Comparison of ENCODE assay signal across 12 mouse cellular contexts in genomic region chr15:80259406-80260045, GRCm38 (mm10). TPM values are rescaled to one million over a fixed set of nuclear protein-coding genes. Genes with fewer than 3 reads are reported as not detected.
DNase-seq lines count a peak whose midpoint lies in the region; ATAC-seq and TF ChIP-seq lines count a peak whose summit lies in the region.
"Had no signal": no experiment of that assay in that cellular context is flagged by ENCODE, and none has a peak within 500 bp of the region (broad histone marks: within the 10 kb centered on the region; RNA-seq: fewer than 3 reads in every experiment).

No protein-coding gene starts in this region.

- H3K36me3 ChIP-seq in hindbrain, embryonic 16.5 days (ENCODE audit: control insufficient read depth, insufficient read depth, low read length): peaks cover 23% of the 10 kb centered on the region
- H3K36me3 ChIP-seq in hindbrain, embryonic 14.5 days (replicated peaks; ENCODE audit: control insufficient read depth, insufficient read depth): peaks cover 41% of the 10 kb centered on the region
- peaks cover 27% of the 10 kb centered on the region for H3K36me3 ChIP-seq in ES-Bruce4 (ENCODE audit: control insufficient read depth, insufficient read depth, low read length, poor library complexity, severe bottlenecking)
- H3K36me3 ChIP-seq in liver, embryonic 16.5 days (ENCODE audit: control insufficient read depth, insufficient read depth): peaks cover 28% of the 10 kb centered on the region

- H3K9me3 ChIP-seq in hindbrain, embryonic 16.5 days (ENCODE audit: control insufficient read depth, low read length): no peaks in the 10 kb centered on the region
- H3K9me3 ChIP-seq in hindbrain, embryonic 14.5 days (ENCODE audit: control insufficient read depth, low read length): no peaks in the 10 kb centered on the region
- H3K9me3 ChIP-seq in ES-Bruce4 (replicated peaks; ENCODE audit: control insufficient read depth, insufficient read depth, low read length, poor library complexity, severe bottlenecking): no peaks in the 10 kb centered on the region
- no peaks in the 10 kb centered on the region for H3K9me3 ChIP-seq in liver, embryonic 16.5 days (replicated peaks; ENCODE audit: control insufficient read depth, low read length)

- H3K4me2 ChIP-seq in hindbrain, embryonic 16.5 days (ENCODE audit: low read length): no peak overlapping the region
- no peak overlapping the region for H3K4me2 ChIP-seq in hindbrain, embryonic 14.5 days (replicated peaks)
- 0 out of 2 replicates have a peak overlapping the region, but pooled peaks have one; percentile 97 for H3K4me2 ChIP-seq in liver, embryonic 16.5 days (ENCODE audit: low read depth, low read length)

- H3K27me3 ChIP-seq in hindbrain, embryonic 16.5 days (replicated peaks; ENCODE audit: control insufficient read depth, insufficient read depth, low read length): no peaks in the 10 kb centered on the region
- no peaks in the 10 kb centered on the region for H3K27me3 ChIP-seq in hindbrain, embryonic 14.5 days (ENCODE audit: control insufficient read depth, insufficient read depth, low read length)
- H3K27me3 ChIP-seq in ES-Bruce4 (ENCODE audit: control insufficient read depth, insufficient read depth, low read length, poor library complexity, severe bottlenecking): no peaks in the 10 kb centered on the region
- no peaks in the 10 kb centered on the region for H3K27me3 ChIP-seq in liver, embryonic 16.5 days (ENCODE audit: control insufficient read depth, insufficient read depth, low read depth, low read length)

- WGBS in hindbrain, embryonic 16.5 days: 65% methylated on average over 8 of the region's 8 CpGs
- WGBS in hindbrain, embryonic 14.5 days: 70% methylated on average over 8 of the region's 8 CpGs
- 78% methylated on average over 8 of the region's 8 CpGs for WGBS in liver, embryonic 16.5 days (ENCODE audit: insufficient replicate concordance)

- H3K4me3 ChIP-seq in hindbrain, embryonic 16.5 days (ENCODE audit: low read length): no peak overlapping the region
- H3K4me3 ChIP-seq in hindbrain, embryonic 14.5 days (replicated peaks; ENCODE audit: low read length): no peak overlapping the region
- no peak overlapping the region for H3K4me3 ChIP-seq in ES-Bruce4 (ENCODE audit: low read depth, low read length)
- H3K4me3 ChIP-seq in liver, embryonic 16.5 days (ENCODE audit: low read depth, low read length): no peak overlapping the region

- TF ChIP-seq POLR2A in ES-Bruce4 (IDR thresholded peaks at IDR 0.05; ENCODE audit: insufficient read depth, low read length): no peak

- no peak for TF ChIP-seq CTCF in ES-Bruce4 (IDR thresholded peaks at IDR 0.05; ENCODE audit: low read depth, low read length)

- no peak for ATAC-seq in hindbrain, embryonic 16.5 days
- no peak for ATAC-seq in hindbrain, embryonic 14.5 days (ENCODE audit: low FRiP score)
- no peak for ATAC-seq in liver, embryonic 16.5 days (ENCODE audit: low read depth)
- ATAC-seq: forebrain, embryonic 16.5 days had no signal

- no peak overlapping the region for H3K9ac ChIP-seq in hindbrain, embryonic 16.5 days (ENCODE audit: low read depth, low read length)
- H3K9ac ChIP-seq in hindbrain, embryonic 14.5 days: no peak overlapping the region
- no peak overlapping the region for H3K9ac ChIP-seq in ES-Bruce4 (ENCODE audit: low read depth, poor library complexity, severe bottlenecking)
- 0 out of 2 replicates have a peak overlapping the region, but pooled peaks have one; percentile 17 for H3K9ac ChIP-seq in liver, embryonic 16.5 days (ENCODE audit: low read depth, low read length)

- no peak for DNase-seq in hindbrain, embryonic 14.5 days (ENCODE audit: low spot score)
- DNase-seq in adipocyte (ENCODE audit: low spot score): peak; percentile 22
- no peak for DNase-seq in spleen, postnatal 36 days (ENCODE audit: low spot score in 2 of 2)
- DNase-seq in layer of hippocampus, adult 9-11 months: no peak
- DNase-seq: kidney, adult 18-20 months had no signal

- H3K4me1 ChIP-seq in hindbrain, embryonic 16.5 days (ENCODE audit: control insufficient read depth, insufficient read depth, low read depth, low read length): peaks cover 31% of the 10 kb centered on the region
- peaks cover 27% of the 10 kb centered on the region for H3K4me1 ChIP-seq in hindbrain, embryonic 14.5 days (replicated peaks; ENCODE audit: control insufficient read depth, insufficient read depth, low read length)
- no peaks in the 10 kb centered on the region for H3K4me1 ChIP-seq in ES-Bruce4 (ENCODE audit: control insufficient read depth, insufficient read depth, low read length)
- peaks cover 56% of the 10 kb centered on the region for H3K4me1 ChIP-seq in liver, embryonic 16.5 days (ENCODE audit: control insufficient read depth, low read depth, low read length)

- TF ChIP-seq EP300 in ES-Bruce4 (IDR thresholded peaks at IDR 0.05; ENCODE audit: insufficient read depth, low read depth, low read length): no peak

- peak overlapping the region; percentile 10; the same call in 1 of the 2 replicates for H3K27ac ChIP-seq in hindbrain, embryonic 16.5 days (ENCODE audit: low read depth, low read length)
- no peak overlapping the region for H3K27ac ChIP-seq in hindbrain, embryonic 14.5 days
- peak overlapping the region; percentile 91; the same call in 1 of the 2 replicates for H3K27ac ChIP-seq in ES-Bruce4 (ENCODE audit: insufficient read depth, low read length)
- H3K27ac ChIP-seq in liver, embryonic 16.5 days (ENCODE audit: low read length): peak overlapping the region; percentile 99

RNA-seq across cellular contexts. Expression of gene Atf4, which starts 4.5 kb away (rescaled TPM):
- polyA plus RNA-seq in hindbrain, embryonic 16.5 days (2015; fragmentation: Nextera tagmentation; extraction: Ambion mirVana): 116 and 117 TPM in 2 replicates
- polyA plus RNA-seq in hindbrain, embryonic 14.5 days (2014; fragmentation: Nextera tagmentation; extraction: Ambion mirVana): 102 and 115 TPM in 2 replicates
- polyA plus RNA-seq in ES-Bruce4 (2011; ENCODE audit: insufficient read depth, insufficient read length, low read depth, missing spikeins): 193 and 198 TPM in 2 replicates
- 138 and 139 TPM in 2 replicates for polyA plus RNA-seq in liver, embryonic 16.5 days (2015; fragmentation: Nextera tagmentation; extraction: Ambion mirVana)

RNA-seq across cellular contexts. Expression of gene Rps19bp1, which starts 4.6 kb away (rescaled TPM):
- polyA plus RNA-seq in hindbrain, embryonic 16.5 days (2015; fragmentation: Nextera tagmentation; extraction: Ambion mirVana): 70.6 and 70.7 TPM in 2 replicates
- polyA plus RNA-seq in hindbrain, embryonic 14.5 days (2014; fragmentation: Nextera tagmentation; extraction: Ambion mirVana): 75.0 and 83.7 TPM in 2 replicates
- polyA plus RNA-seq in ES-Bruce4 (2011; ENCODE audit: insufficient read depth, insufficient read length, low read depth, missing spikeins): 28.1 and 33.2 TPM in 2 replicates
- polyA plus RNA-seq in liver, embryonic 16.5 days (2015; fragmentation: Nextera tagmentation; extraction: Ambion mirVana): 21.2 and 24.9 TPM in 2 replicates

RNA-seq across cellular contexts. Expression of gene AC140267.1, which starts 23.9 kb away (rescaled TPM):
- 4.9 TPM in 1 of 2 replicates, not detected in the other for polyA plus RNA-seq in hindbrain, embryonic 16.5 days (2015; fragmentation: Nextera tagmentation; extraction: Ambion mirVana)
- not detected in 2 replicates for polyA plus RNA-seq in hindbrain, embryonic 14.5 days (2014; fragmentation: Nextera tagmentation; extraction: Ambion mirVana)
- polyA plus RNA-seq in ES-Bruce4 (2011; ENCODE audit: insufficient read depth, insufficient read length, low read depth, missing spikeins): not detected in 2 replicates
- polyA plus RNA-seq in liver, embryonic 16.5 days (2015; fragmentation: Nextera tagmentation; extraction: Ambion mirVana): not detected in 2 replicates
- polyA plus RNA-seq: forebrain, embryonic 16.5 days; heart, embryonic 11.5 days; small intestine, adult 2 months; thymus, postnatal 0 days had no signal

RNA-seq across cellular contexts. Expression of gene Mief1, which starts 25.7 kb away (rescaled TPM):
- polyA plus RNA-seq in hindbrain, embryonic 16.5 days (2015; fragmentation: Nextera tagmentation; extraction: Ambion mirVana): 29.0 and 38.1 TPM in 2 replicates
- 36.4 and 38.6 TPM in 2 replicates for polyA plus RNA-seq in hindbrain, embryonic 14.5 days (2014; fragmentation: Nextera tagmentation; extraction: Ambion mirVana)
- polyA plus RNA-seq in ES-Bruce4 (2011; ENCODE audit: insufficient read depth, insufficient read length, low read depth, missing spikeins): 35.7 and 38.4 TPM in 2 replicates
- polyA plus RNA-seq in liver, embryonic 16.5 days (2015; fragmentation: Nextera tagmentation; extraction: Ambion mirVana): 14.4 and 16.0 TPM in 2 replicates

RNA-seq across cellular contexts. Expression of gene Cacna1i, which starts 27.5 kb away (rescaled TPM):
- polyA plus RNA-seq in hindbrain, embryonic 16.5 days (2015; fragmentation: Nextera tagmentation; extraction: Ambion mirVana): 0.74 and 0.84 TPM in 2 replicates
- polyA plus RNA-seq in hindbrain, embryonic 14.5 days (2014; fragmentation: Nextera tagmentation; extraction: Ambion mirVana): 0.80 and 0.86 TPM in 2 replicates
- polyA plus RNA-seq in ES-Bruce4 (2011; ENCODE audit: insufficient read depth, insufficient read length, low read depth, missing spikeins): not detected in 2 replicates
- polyA plus RNA-seq in liver, embryonic 16.5 days (2015; fragmentation: Nextera tagmentation; extraction: Ambion mirVana): not detected in 2 replicates
